Mouse (Mus musculus) forebrain, embryonic 14.5 days (tissue): ENCODE data around the gene Nol6. TPM values are rescaled to one million over a fixed set of nuclear protein-coding genes. Genes with fewer than 3 reads are reported as not detected.

Source experiments
- ATAC-seq: fragments of 200-750 bp; cut with Nextera tagmentation; 2 replicates; pipeline ENCODE4 v1.8.0; 2017; ENCODE audit warnings: mild to moderate bottlenecking, moderate library complexity
- DNase-seq: peaks from one replicate; pipeline ENCODE4 v3.0.0-alpha.2; 2015; ENCODE audit warnings: low spot score
- H3K27ac ChIP-seq: fragments of 300-500 bp; sonication (generic); 2 replicates; pipeline ENCODE4 v1.5.1; 2014; ENCODE audit warnings: low read depth, mild to moderate bottlenecking, control low read depth, low read length, moderate library complexity
- H3K27me3 ChIP-seq: fragments of 300-500 bp; sonication (generic); replicated peaks from 2 replicates; pipeline ENCODE4 v1.6.1; 2014; ENCODE audit warnings: low read length, control low read depth, mixed read lengths; ENCODE audit not compliant: control insufficient read depth, insufficient read depth
- H3K36me3 ChIP-seq: fragments of 300-500 bp; sonication (generic); 2 replicates; pipeline ENCODE4 v1.6.1; 2014; ENCODE audit warnings: low read length, control low read depth; ENCODE audit not compliant: control insufficient read depth, insufficient read depth
- H3K4me1 ChIP-seq: fragments of 300-500 bp; sonication (generic); 2 replicates; pipeline ENCODE4 v1.6.1; 2014; ENCODE audit warnings: antibody characterized with exemption, low read length, control low read depth; ENCODE audit not compliant: control insufficient read depth, insufficient read depth
- H3K4me2 ChIP-seq: fragments of 300-500 bp; sonication (generic); 2 replicates; pipeline ENCODE4 v1.6.1; 2014; ENCODE audit warnings: mild to moderate bottlenecking, control low read depth, low read length
- H3K4me3 ChIP-seq: fragments of 300-500 bp; sonication (generic); 2 replicates; pipeline ENCODE4 v1.5.1; 2014; ENCODE audit warnings: low read depth, low read length, control low read depth
- H3K9ac ChIP-seq: fragments of 300-500 bp; sonication (generic); 2 replicates; pipeline ENCODE4 v1.6.1; 2014; ENCODE audit warnings: mild to moderate bottlenecking, low read length, control low read depth, moderate library complexity
- H3K9me3 ChIP-seq: fragments of 300-500 bp; sonication (generic); replicated peaks from 2 replicates; pipeline ENCODE4 v1.6.1; 2016; ENCODE audit warnings: low read length, control low read depth, mixed read lengths; ENCODE audit not compliant: control insufficient read depth
- WGBS: fragments of 180-500 bp; shearing (Covaris S2); extraction: QIAGEN DNeasy Blood & Tissue Kit; methylation state at CpG from one replicate; pipeline ENCODE4 v1.1.7; 2014; 5-methylcytosine and 5-hydroxymethylcytosine counted together
- polyA plus RNA-seq: library from polyadenylated mRNA; unstranded; fragments of >200 nt; fragmentation: Nextera tagmentation; extraction: Ambion mirVana; gene quantifications from 2 replicates; pipeline ENCODE4 v1.2.1, GENCODE M21; 2014

Nol6 gene
- polyA plus RNA-seq, 1 experiment from 2014 or later: 23.8 TPM

- H3K4me2 ChIP-seq: no peak overlapping the region
- DNase-seq (no peak), ATAC-seq (no peak)
- H3K27me3 ChIP-seq: no peaks in the 10 kb centered on the region
- WGBS: 81% methylated on average over 6 of the region's 6 CpGs
- no peaks in the 10 kb centered on the region for H3K36me3 ChIP-seq
- H3K4me3 ChIP-seq: no peak overlapping the region
- H3K27ac ChIP-seq: no peak overlapping the region
- H3K9me3 ChIP-seq: no peaks in the 10 kb centered on the region
- no peak overlapping the region for H3K9ac ChIP-seq
- 0 out of 2 replicates have a peak, but pooled peaks cover 3% of the 10 kb centered on the region for H3K4me1 ChIP-seq
Observed at GRCm38 (mm10) chr4:41133529-41134291, 9.5 kb upstream of the Nol6 start.

- H3K36me3 ChIP-seq: no peaks in the 10 kb centered on the region
- ATAC-seq: no peak
Observed at GRCm38 (mm10) chr4:41132471-41132870, 8.2 kb upstream of the Nol6 start.

GRCm38 (mm10) chr4:41129836-41130235 is 5.6 kb upstream of the Nol6 start:
- no peak for DNase-seq
- no peaks in the 10 kb centered on the region for H3K27me3 ChIP-seq
- H3K9ac ChIP-seq: no peak overlapping the region
- H3K4me2 ChIP-seq: no peak overlapping the region
- no peaks in the 10 kb centered on the region for H3K9me3 ChIP-seq
- H3K27ac ChIP-seq: no peak overlapping the region
- no peaks in the 10 kb centered on the region for H3K36me3 ChIP-seq
- 85% methylated on average over 3 of the region's 3 CpGs for WGBS
- H3K4me1 ChIP-seq: no peaks in the 10 kb centered on the region
- no peak overlapping the region for H3K4me3 ChIP-seq
- ATAC-seq: no peak

More at GRCm38 (mm10) chr4:41132471-41132870, 8.2 kb upstream of the Nol6 start:
- 69% methylated on average over 6 of the region's 6 CpGs for WGBS
- no peak for DNase-seq
- no peak overlapping the region for H3K4me3 ChIP-seq
- no peaks in the 10 kb centered on the region for H3K27me3 ChIP-seq
- H3K4me2 ChIP-seq: no peak overlapping the region
- H3K4me1 ChIP-seq: 0 out of 2 replicates have a peak, but pooled peaks cover 3% of the 10 kb centered on the region
- no peak overlapping the region for H3K27ac ChIP-seq
- no peaks in the 10 kb centered on the region for H3K9me3 ChIP-seq
- no peak overlapping the region for H3K9ac ChIP-seq

DNA sequence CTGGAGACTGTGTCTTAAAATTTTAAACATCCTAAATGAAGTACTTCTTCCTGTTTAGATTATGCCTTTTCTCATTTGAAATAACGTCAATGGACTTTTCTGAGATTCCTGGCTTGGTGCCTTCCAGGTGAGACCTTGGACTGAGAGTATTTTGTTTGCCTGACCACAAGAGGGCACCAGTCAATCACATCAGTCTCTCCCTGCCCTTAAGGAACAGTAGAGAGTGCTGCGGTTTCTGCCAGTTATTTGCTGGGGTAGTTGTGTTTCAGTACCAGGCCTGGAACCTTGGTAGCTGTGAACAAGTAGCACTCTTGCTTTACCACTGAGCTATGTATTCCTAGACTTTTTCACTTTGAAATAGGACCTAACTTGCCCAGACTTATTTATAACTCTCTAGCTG is 5.2 kb upstream of the Nol6 start:
- no peak overlapping the region for H3K4me3 ChIP-seq
- no peaks in the 10 kb centered on the region for H3K36me3 ChIP-seq
- no peaks in the 10 kb centered on the region for H3K27me3 ChIP-seq
- H3K4me1 ChIP-seq: no peaks in the 10 kb centered on the region
- WGBS: 6% methylated on average over 2 of the region's 2 CpGs
- no peak overlapping the region for H3K27ac ChIP-seq
- ATAC-seq: peak; percentile 54; the same call in 1 of the 2 replicates
- H3K4me2 ChIP-seq: no peak overlapping the region
- peak; percentile 72 for DNase-seq
- H3K9me3 ChIP-seq: no peaks in the 10 kb centered on the region
- no peak overlapping the region for H3K9ac ChIP-seq

- Histone ChIP-seq H3K27ac (no peak overlapping the region), H3K4me1 (no peaks in the 10 kb centered on the region), H3K9ac (no peak overlapping the region), H3K9me3 (no peaks in the 10 kb centered on the region), H3K36me3 (peaks cover 84% of the 10 kb centered on the region), H3K4me2 (no peak overlapping the region), H3K4me3 (no peak overlapping the region), H3K27me3 (no peaks in the 10 kb centered on the region)
- 75% methylated on average over 11 of the region's 11 CpGs for WGBS
- ATAC-seq (0 out of 2 replicates have a peak, but pooled peaks have one; percentile 22), DNase-seq (peak; percentile 65)
Observed at GRCm38 (mm10) chr4:41118706-41119292, 5.5 kb downstream of the Nol6 start.

DNA sequence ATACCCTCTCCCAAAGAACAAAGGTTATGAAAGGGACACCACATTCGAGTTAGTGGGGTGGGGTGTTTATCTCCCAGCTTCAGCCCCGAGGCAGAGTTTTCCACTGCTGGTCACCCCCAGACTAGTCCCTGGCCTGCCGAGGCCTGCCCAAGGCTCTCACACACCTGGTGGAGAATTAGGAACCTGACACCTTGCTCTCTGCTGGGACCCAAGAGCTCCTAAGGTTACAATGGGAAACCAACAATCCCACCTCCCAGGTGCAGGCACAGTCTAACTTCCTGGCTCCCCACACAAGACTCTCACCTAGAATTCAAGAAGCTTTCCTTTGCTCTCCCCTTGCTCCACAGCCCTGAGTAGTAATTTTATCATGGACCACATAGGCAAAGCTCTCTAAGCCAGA is 7.4 kb downstream of the Nol6 start:
- Histone ChIP-seq H3K9me3 (no peaks in the 10 kb centered on the region), H3K4me3 (no peak overlapping the region), H3K4me2 (no peak overlapping the region), H3K27ac (no peak overlapping the region), H3K27me3 (no peaks in the 10 kb centered on the region), H3K4me1 (no peaks in the 10 kb centered on the region), H3K9ac (no peak overlapping the region), H3K36me3 (peaks cover 78% of the 10 kb centered on the region)
- 87% methylated on average over 3 of the region's 3 CpGs for WGBS
- DNase-seq (no peak), ATAC-seq (no peak)

DNA sequence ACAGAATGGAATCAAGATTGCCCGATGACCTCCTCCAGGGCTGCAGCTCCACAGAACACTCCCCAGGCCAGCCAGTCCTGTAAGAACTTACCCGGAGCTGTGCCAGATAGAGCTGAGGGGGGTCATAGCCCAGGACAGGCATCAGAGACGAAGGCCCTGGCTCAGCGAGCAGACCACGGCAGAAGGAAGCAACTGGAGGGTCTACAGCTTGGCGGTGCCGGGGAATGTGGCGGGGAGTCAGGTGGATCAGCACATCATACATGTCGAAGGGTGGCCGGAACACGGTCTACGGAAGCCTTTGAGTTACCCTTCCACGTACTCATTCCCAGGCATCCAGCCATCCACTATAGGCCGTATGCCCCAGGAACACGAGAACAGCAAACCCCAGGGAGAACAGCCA is 8.5 kb downstream of the Nol6 start:
- H3K9me3 ChIP-seq: no peaks in the 10 kb centered on the region
- H3K27ac ChIP-seq: no peak overlapping the region
- no peak overlapping the region for H3K4me2 ChIP-seq
- no peak overlapping the region for H3K9ac ChIP-seq
- no peaks in the 10 kb centered on the region for H3K4me1 ChIP-seq
- 94% methylated on average over 15 of the region's 15 CpGs for WGBS
- H3K36me3 ChIP-seq: peaks cover 69% of the 10 kb centered on the region
- DNase-seq (no peak), ATAC-seq (no peak)
- H3K4me3 ChIP-seq: no peak overlapping the region
- no peaks in the 10 kb centered on the region for H3K27me3 ChIP-seq

DNA sequence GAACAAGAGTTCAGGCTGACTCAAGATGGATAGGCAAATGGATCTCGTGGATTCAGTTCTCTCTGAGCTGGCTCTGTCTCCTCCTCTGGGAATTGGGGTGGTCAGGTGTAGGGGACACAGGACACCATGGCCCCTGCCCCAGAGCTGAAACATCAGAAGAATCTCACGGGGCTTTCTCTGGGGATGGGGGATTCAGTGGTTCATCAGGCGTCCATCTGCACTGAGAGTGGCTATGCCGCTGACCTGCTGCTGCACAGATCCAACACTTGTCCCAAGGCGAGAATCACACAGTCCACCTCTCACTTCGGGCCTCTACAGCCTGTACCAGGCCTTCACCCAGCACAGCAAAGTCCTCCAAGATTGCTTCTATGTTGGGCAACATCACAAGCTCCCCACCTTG is 9.2 kb downstream of the Nol6 start:
- DNase-seq (no peak), ATAC-seq (no peak)
- Histone ChIP-seq H3K4me3 (no peak overlapping the region), H3K27ac (no peak overlapping the region), H3K4me1 (no peaks in the 10 kb centered on the region), H3K9me3 (no peaks in the 10 kb centered on the region), H3K9ac (no peak overlapping the region), H3K36me3 (peaks cover 62% of the 10 kb centered on the region), H3K4me2 (no peak overlapping the region), H3K27me3 (no peaks in the 10 kb centered on the region)
- WGBS: 90% methylated on average over 6 of the region's 6 CpGs
